Mouse (Mus musculus) T-helper 2 cell (primary cell): ENCODE data around the gene Hsd11b1.

Source experiments
- in situ Hi-C: fragments of 300-600 bp; cut with MboI, MseI; formaldehyde crosslinking; loops from one replicate; pipeline ENCODE4 v1.15.1; 2025; ENCODE audit warnings: high pct_unique_total_duplicates

The Hsd11b1 gene

GRCm38 (mm10) chr1:193279492-193279891 is 15.6 kb upstream of the Hsd11b1 start:
- in situ Hi-C loops = no loop called here

- in situ Hi-C loops = no loop called here
Measured at GRCm38 (mm10) chr1:193278414-193279045, 14.7 kb upstream of the Hsd11b1 start.

GRCm38 (mm10) chr1:193274407-193275071 is 10.7 kb upstream of the Hsd11b1 start:
- in situ Hi-C loops = no loop called here

- in situ Hi-C loops = no loop called here
Measured at GRCm38 (mm10) chr1:193272916-193273601, 9.2 kb upstream of the Hsd11b1 start, which contains the start of gene G0s2. Gene G0s2 (minus strand): TSS chr1:193273217.

GRCm38 (mm10) chr1:193272137-193272915 is 8.5 kb upstream of the Hsd11b1 start:
- in situ Hi-C loops = no loop called here

- in situ Hi-C loops = no loop called here
Measured at GRCm38 (mm10) chr1:193270965-193271763, 7.3 kb upstream of the Hsd11b1 start.

GRCm38 (mm10) chr1:193265734-193266133 is 1.9 kb upstream of the Hsd11b1 start:
- in situ Hi-C loops = no loop called here

- in situ Hi-C loops = no loop called here
Measured at GRCm38 (mm10) chr1:193263026-193263907, 608 bp downstream of the Hsd11b1 start.

- in situ Hi-C loops = no loop called here
Measured at GRCm38 (mm10) chr1:193261897-193262548, 1.9 kb downstream of the Hsd11b1 start.

- in situ Hi-C loops = no loop called here
Measured at GRCm38 (mm10) chr1:193259559-193259958, 4.3 kb downstream of the Hsd11b1 start.

GRCm38 (mm10) chr1:193256621-193257098 is 7.2 kb downstream of the Hsd11b1 start:
- in situ Hi-C loops = no loop called here

- in situ Hi-C loops = no loop called here
Measured at GRCm38 (mm10) chr1:193256289-193256577, 7.6 kb downstream of the Hsd11b1 start.

- in situ Hi-C loops = no loop called here
Measured at GRCm38 (mm10) chr1:193255488-193256288, 8.2 kb downstream of the Hsd11b1 start.

GRCm38 (mm10) chr1:193255032-193255431 is 8.8 kb downstream of the Hsd11b1 start:
- in situ Hi-C loops = no loop called here

GRCm38 (mm10) chr1:193253895-193254294 is 10.0 kb downstream of the Hsd11b1 start:
- in situ Hi-C loops = loop anchor here (5.0 kb wide), 1 partner anchor 73 kb away; no protein-coding TSS in a partner anchor

- in situ Hi-C loops = loop anchor here (5.0 kb wide), 1 partner anchor 75 kb away; no protein-coding TSS in a partner anchor
Measured at GRCm38 (mm10) chr1:193252616-193253015, 11.3 kb downstream of the Hsd11b1 start.

GRCm38 (mm10) chr1:193251386-193251785 is 12.5 kb downstream of the Hsd11b1 start:
- in situ Hi-C loops = loop anchor here (5.0 kb wide), 1 partner anchor 76 kb away; no protein-coding TSS in a partner anchor

- in situ Hi-C loops = loop anchor here (5.0 kb wide), 1 partner anchor 77 kb away; no protein-coding TSS in a partner anchor
Measured at GRCm38 (mm10) chr1:193250026-193250425, 13.8 kb downstream of the Hsd11b1 start.
